8 mouse cellular contexts compared by ENCODE assay signal in the genomic region with DNA sequence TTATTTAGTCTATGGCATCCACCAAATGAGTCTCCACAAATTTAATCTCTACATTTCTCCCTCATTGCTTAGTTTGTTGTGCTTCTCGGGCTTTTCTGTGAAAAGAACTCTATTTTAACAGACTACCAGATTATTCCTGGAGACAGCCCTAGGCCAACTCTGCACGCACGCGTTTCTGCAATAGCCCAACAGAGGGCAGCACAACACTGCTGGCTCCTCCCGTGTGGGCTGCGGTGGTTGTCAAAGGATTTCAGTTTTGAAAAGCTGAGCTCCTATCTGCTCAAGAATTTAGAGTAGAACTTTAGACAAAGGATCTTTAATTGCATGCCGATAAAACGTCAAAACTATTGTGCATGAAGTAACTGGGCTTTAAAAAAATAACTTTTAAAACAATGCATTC. TPM values are rescaled to one million over a fixed set of nuclear protein-coding genes. Genes with fewer than 3 reads are reported as not detected.
DNase-seq lines count a peak whose midpoint lies in the region; ATAC-seq and TF ChIP-seq lines count a peak whose summit lies in the region.

No protein-coding gene starts in this region.

- ATAC-seq in hematopoietic stem cell, adult 5-6 weeks (replicated peaks in 1 of 2; ENCODE audit: insufficient read depth in 1 of 2, low FRiP score in 2 of 2, low TSS enrichment in 1 of 2, low read depth in 1 of 2, poor library complexity in 2 of 2, severe bottlenecking in 2 of 2), result peak; percentile 88 to 92
- peak; percentile 80 for ATAC-seq in lung, postnatal 0 days

- no peaks in the 10 kb centered on the region for H3K36me3 ChIP-seq in E14TG2a.4 (ENCODE audit: insufficient read depth, low read length)
- no peaks in the 10 kb centered on the region for H3K36me3 ChIP-seq in forebrain, embryonic 10.5 days (replicated peaks)
- no peaks in the 10 kb centered on the region for H3K36me3 ChIP-seq in lung, postnatal 0 days (ENCODE audit: insufficient read depth, low read length)

- no peak overlapping the region for H3K4me2 ChIP-seq in lung, postnatal 0 days (replicated peaks; ENCODE audit: low read depth, low read length)

- peaks cover 24% of the 10 kb centered on the region for H3K4me1 ChIP-seq in E14TG2a.4 (replicated peaks; ENCODE audit: low read depth, low read length)
- H3K4me1 ChIP-seq in forebrain, embryonic 10.5 days, result peaks cover 7% of the 10 kb centered on the region
- 0 out of 2 replicates have a peak, but pooled peaks cover 4% of the 10 kb centered on the region for H3K4me1 ChIP-seq in lung, postnatal 0 days (ENCODE audit: insufficient read depth, low read depth, low read length)

- no peak overlapping the region for H3K4me3 ChIP-seq in E14TG2a.4 (replicated peaks; ENCODE audit: low read length)
- H3K4me3 ChIP-seq in forebrain, embryonic 10.5 days, result no peak overlapping the region
- no peak overlapping the region for H3K4me3 ChIP-seq in lung, postnatal 0 days (ENCODE audit: low read depth, low read length)

- H3K27ac ChIP-seq in forebrain, embryonic 10.5 days, result no peak overlapping the region
- no peak overlapping the region for H3K27ac ChIP-seq in lung, postnatal 0 days (ENCODE audit: low read length)

- peak; percentile 96 for TF ChIP-seq CTCF in E14TG2a.4 (conservative IDR thresholded peaks at IDR 0.05; ENCODE audit: low read length)
- TF ChIP-seq CTCF in brain, embryonic 14.5 days (IDR thresholded peaks at IDR 0.05; ENCODE audit: borderline replicate concordance, extremely low read depth, insufficient read depth, insufficient read length), result peak; percentile 99
- peak; percentile 96 for TF ChIP-seq CTCF in lung, postnatal 0 days (IDR thresholded peaks at IDR 0.05)

- TF ChIP-seq EP300 in lung, postnatal 0 days (IDR thresholded peaks at IDR 0.05), result no peak

- 5% methylated on average over 8 of the region's 8 CpGs for WGBS in forebrain, embryonic 10.5 days
- WGBS in lung, postnatal 0 days, result 1% methylated on average over 8 of the region's 8 CpGs

- peak; percentile 85 for DNase-seq in brain, embryonic 14.5 days (ENCODE audit: low read depth)
- peak; percentile 68 for DNase-seq in forebrain, embryonic 10.5 days (ENCODE audit: extremely low spot score, low spot score)
- DNase-seq in layer of hippocampus, adult 8-10 months (ENCODE audit: low spot score in 2 of 2), result peak; percentile 76 to 90
- peak; percentile 81 for DNase-seq in lung, postnatal 0 days (ENCODE audit: low spot score)
- DNase-seq in ovary, postnatal 36 days (ENCODE audit: low spot score), result peak; percentile 84
- DNase-seq in thymus, postnatal 4 days, result peak; percentile 86

- no peaks in the 10 kb centered on the region for H3K27me3 ChIP-seq in E14TG2a.4 (ENCODE audit: insufficient read depth, low read length)
- no peaks in the 10 kb centered on the region for H3K27me3 ChIP-seq in forebrain, embryonic 10.5 days (ENCODE audit: poor library complexity, severe bottlenecking)
- no peaks in the 10 kb centered on the region for H3K27me3 ChIP-seq in lung, postnatal 0 days (replicated peaks; ENCODE audit: insufficient read depth, low read length)

- TF ChIP-seq POLR2A in brain, embryonic 14.5 days (IDR thresholded peaks at IDR 0.05; ENCODE audit: borderline replicate concordance, extremely low read depth, insufficient read depth, insufficient read length, poor library complexity, severe bottlenecking), result no peak

- H3K9me3 ChIP-seq in E14TG2a.4 (ENCODE audit: low read length), result no peaks in the 10 kb centered on the region
- H3K9me3 ChIP-seq in forebrain, embryonic 10.5 days, result no peaks in the 10 kb centered on the region
- no peaks in the 10 kb centered on the region for H3K9me3 ChIP-seq in lung, postnatal 0 days (ENCODE audit: low read length)

- H3K9ac ChIP-seq in lung, postnatal 0 days (replicated peaks; ENCODE audit: low read depth), result no peak overlapping the region

RNA-seq across cellular contexts. Expression of gene Ifrd1, which starts 8.9 kb away (rescaled TPM):
- 59.0 and 59.6 TPM in 2 replicates for polyA plus RNA-seq in brain, embryonic 14.5 days (2012; rRNA removed)
- polyA plus RNA-seq in forebrain, embryonic 10.5 days (2016; fragmentation: Nextera tagmentation; extraction: Ambion mirVana), result 124 and 138 TPM in 2 replicates
- 161 and 171 TPM in 2 replicates for total RNA-seq in hematopoietic stem cell, adult 5-6 weeks (2017)
- total RNA-seq in layer of hippocampus, adult 8-10 months (2022), result 10 to 100 TPM; 80.1 to 95.4 (median 92.0) TPM
- polyA plus RNA-seq in lung, postnatal 0 days (2015; fragmentation: Nextera tagmentation; extraction: Ambion mirVana), result 167 and 192 TPM in 2 replicates

RNA-seq across cellular contexts. Expression of gene Lsmem1, which starts 57.9 kb away (rescaled TPM):
- polyA plus RNA-seq in brain, embryonic 14.5 days (2012; rRNA removed), result 0.25 and 0.26 TPM in 2 replicates
- not detected in 2 replicates for polyA plus RNA-seq in forebrain, embryonic 10.5 days (2016; fragmentation: Nextera tagmentation; extraction: Ambion mirVana)
- 1.3 and 1.5 TPM in 2 replicates for total RNA-seq in hematopoietic stem cell, adult 5-6 weeks (2017)
- 1 to 10 TPM in 1 of 4 experiments, under 1 TPM in 3; 0.66 to 1.5 (median 0.87) TPM for total RNA-seq in layer of hippocampus, adult 8-10 months (2022)
- 0.16 and 0.38 TPM in 2 replicates for polyA plus RNA-seq in lung, postnatal 0 days (2015; fragmentation: Nextera tagmentation; extraction: Ambion mirVana)
